Mouse (Mus musculus) embryonic facial prominence, embryonic 11.5 days (tissue): ENCODE data around the gene Marf1. TPM values are rescaled to one million over a fixed set of nuclear protein-coding genes. Genes with fewer than 3 reads are reported as not detected.

ENCODE experiments used
- ATAC-seq: fragments of 200-750 bp; cut with Nextera tagmentation; replicated peaks from 2 replicates; pipeline ENCODE4 v1.8.0; 2017; ENCODE audit warnings: low read depth; ENCODE audit not compliant: insufficient number of reproducible peaks, low FRiP score, low TSS enrichment
- DNase-seq: peaks from one replicate; pipeline ENCODE4 v3.0.0-alpha.2; 2015; ENCODE audit warnings: low spot score
- H3K27ac ChIP-seq: fragments of 300-500 bp; sonication (generic); replicated peaks from 2 replicates; pipeline ENCODE4 v1.5.1; 2014; ENCODE audit warnings: mild to moderate bottlenecking, low read depth, low read length, control low read depth
- H3K27me3 ChIP-seq: fragments of 300-500 bp; sonication (generic); 2 replicates; pipeline ENCODE4 v1.6.1; 2014; ENCODE audit warnings: mild to moderate bottlenecking, low read length, moderate library complexity, mixed read lengths; ENCODE audit not compliant: control insufficient read depth, insufficient read depth
- H3K36me3 ChIP-seq: fragments of 300-500 bp; sonication (generic); replicated peaks from 2 replicates; pipeline ENCODE4 v1.6.1; 2014; ENCODE audit warnings: low read depth, mild to moderate bottlenecking, low read length, moderate library complexity, mixed read lengths; ENCODE audit not compliant: control insufficient read depth, insufficient read depth
- H3K4me1 ChIP-seq: fragments of 300-500 bp; sonication (generic); 2 replicates; pipeline ENCODE4 v1.6.1; 2014; ENCODE audit warnings: low read length, mixed read lengths; ENCODE audit not compliant: control insufficient read depth, insufficient read depth
- H3K4me2 ChIP-seq: fragments of 300-500 bp; sonication (generic); 2 replicates; pipeline ENCODE4 v1.6.1; 2014; ENCODE audit warnings: low read depth, mild to moderate bottlenecking, control low read depth, low read length, moderate library complexity
- H3K4me3 ChIP-seq: fragments of 300-500 bp; sonication (generic); 2 replicates; pipeline ENCODE4 v1.5.1; 2014; ENCODE audit warnings: low read depth, low read length, control low read depth
- H3K9ac ChIP-seq: fragments of 300-500 bp; sonication (generic); replicated peaks from 2 replicates; pipeline ENCODE4 v1.6.1; 2014; ENCODE audit warnings: mild to moderate bottlenecking, control low read depth, low read length
- H3K9me3 ChIP-seq: fragments of 300-500 bp; sonication (generic); replicated peaks from 2 replicates; pipeline ENCODE4 v1.6.1; 2016; ENCODE audit warnings: mild to moderate bottlenecking, low read length, inconsistent platforms, mixed read lengths; ENCODE audit not compliant: control insufficient read depth
- WGBS: fragments of 180-500 bp; shearing (Covaris S2); extraction: QIAGEN DNeasy Blood & Tissue Kit; methylation state at CpG from one replicate; pipeline ENCODE4 v1.1.7; 2014; 5-methylcytosine and 5-hydroxymethylcytosine counted together
- polyA plus RNA-seq: library from polyadenylated mRNA; unstranded; fragments of >200 nt; fragmentation: Nextera tagmentation; extraction: Ambion mirVana; gene quantifications from 2 replicates; pipeline ENCODE4 v1.2.1, GENCODE M21; 2014

Gene Marf1
- polyA plus RNA-seq, 1 experiment from 2014 or later: 19.1 TPM

- Histone ChIP-seq H3K36me3 (peaks cover 20% of the 10 kb centered on the region), H3K9me3 (no peaks in the 10 kb centered on the region), H3K4me2 (no peak overlapping the region), H3K9ac (no peak overlapping the region), H3K4me3 (no peak overlapping the region), H3K27ac (no peak overlapping the region), H3K4me1 (no peaks in the 10 kb centered on the region), H3K27me3 (no peaks in the 10 kb centered on the region)
- WGBS: 89% methylated on average over 5 of the region's 5 CpGs
- ATAC-seq: no peak
- DNase-seq: no peak
These were observed 42.2 kb downstream of the Marf1 start for GRCm38 (mm10) chr16:14120941-14121340.

GRCm38 (mm10) chr16:14117299-14117698 lies 45.9 kb downstream of the Marf1 start:
- WGBS: 70% methylated on average over 2 of the region's 2 CpGs
- Histone ChIP-seq H3K4me2 (no peak overlapping the region), H3K4me3 (no peak overlapping the region), H3K27ac (no peak overlapping the region), H3K4me1 (no peaks in the 10 kb centered on the region), H3K9me3 (no peaks in the 10 kb centered on the region), H3K36me3 (peaks cover 7% of the 10 kb centered on the region), H3K27me3 (no peaks in the 10 kb centered on the region), H3K9ac (no peak overlapping the region)
- ATAC-seq (no peak), DNase-seq (no peak)

- Histone ChIP-seq H3K4me3 (no peak overlapping the region), H3K4me2 (no peak overlapping the region), H3K36me3 (no peaks in the 10 kb centered on the region; the same call in 1 of the 2 replicates), H3K9me3 (no peaks in the 10 kb centered on the region), H3K27me3 (no peaks in the 10 kb centered on the region), H3K27ac (no peak overlapping the region), H3K4me1 (no peaks in the 10 kb centered on the region), H3K9ac (no peak overlapping the region)
- ATAC-seq: no peak
- DNase-seq: no peak
- 97% methylated on average over 3 of the region's 3 CpGs for WGBS
These were observed 50.4 kb downstream of the Marf1 start for GRCm38 (mm10) chr16:14112742-14113141.

- WGBS: 78% methylated on average over 2 of the region's 2 CpGs
- H3K9me3 ChIP-seq: no peaks in the 10 kb centered on the region
- no peaks in the 10 kb centered on the region for H3K27me3 ChIP-seq
- ATAC-seq (no peak), DNase-seq (no peak)
- no peak overlapping the region for H3K4me2 ChIP-seq
- H3K4me3 ChIP-seq: no peak overlapping the region
- no peak overlapping the region for H3K27ac ChIP-seq
- H3K4me1 ChIP-seq: no peaks in the 10 kb centered on the region
- no peak overlapping the region for H3K9ac ChIP-seq
- no peaks in the 10 kb centered on the region; the same call in 1 of the 2 replicates for H3K36me3 ChIP-seq
These were observed 51.0 kb downstream of the Marf1 start for GRCm38 (mm10) chr16:14112133-14112532.

GRCm38 (mm10) chr16:14110922-14111321 lies 52.2 kb downstream of the Marf1 start:
- Histone ChIP-seq H3K9ac (no peak overlapping the region), H3K27ac (no peak overlapping the region), H3K9me3 (no peaks in the 10 kb centered on the region), H3K4me3 (no peak overlapping the region), H3K4me2 (no peak overlapping the region), H3K36me3 (no peaks in the 10 kb centered on the region; the same call in 1 of the 2 replicates), H3K4me1 (no peaks in the 10 kb centered on the region), H3K27me3 (no peaks in the 10 kb centered on the region)
- ATAC-seq: no peak
- WGBS: 86% methylated on average over 2 of the region's 2 CpGs
- no peak for DNase-seq

- WGBS: 73% methylated on average over 3 of the region's 3 CpGs
- DNase-seq (no peak), ATAC-seq (no peak)
- Histone ChIP-seq H3K36me3 (no peaks in the 10 kb centered on the region; the same call in 1 of the 2 replicates), H3K4me1 (no peaks in the 10 kb centered on the region), H3K27me3 (no peaks in the 10 kb centered on the region), H3K4me2 (no peak overlapping the region), H3K9ac (no peak overlapping the region), H3K4me3 (no peak overlapping the region), H3K9me3 (no peaks in the 10 kb centered on the region), H3K27ac (no peak overlapping the region)
These were observed 53.4 kb downstream of the Marf1 start for GRCm38 (mm10) chr16:14109651-14110230.

- Histone ChIP-seq H3K36me3 (no peaks in the 10 kb centered on the region; the same call in 1 of the 2 replicates), H3K27ac (no peak overlapping the region), H3K4me3 (no peak overlapping the region), H3K4me2 (no peak overlapping the region), H3K4me1 (no peaks in the 10 kb centered on the region), H3K9ac (no peak overlapping the region), H3K9me3 (no peaks in the 10 kb centered on the region), H3K27me3 (no peaks in the 10 kb centered on the region)
- DNase-seq (no peak), ATAC-seq (no peak)
- WGBS: 87% methylated on average over 6 of the region's 6 CpGs
These were observed 57.3 kb downstream of the Marf1 start for GRCm38 (mm10) chr16:14105891-14106290.

GRCm38 (mm10) chr16:14091771-14092170 lies 71.4 kb downstream of the Marf1 start:
- Histone ChIP-seq H3K9me3 (no peaks in the 10 kb centered on the region), H3K4me2 (no peak overlapping the region), H3K4me3 (no peak overlapping the region), H3K27ac (no peak overlapping the region), H3K27me3 (no peaks in the 10 kb centered on the region), H3K4me1 (no peaks in the 10 kb centered on the region), H3K36me3 (no peaks in the 10 kb centered on the region), H3K9ac (no peak overlapping the region)
- WGBS: 70% methylated on average over 2 of the region's 2 CpGs
- DNase-seq: no peak
- ATAC-seq: no peak
